Mouse (Mus musculus): Measurements from ENCODE around the gene Tpk1.

Gene Tpk1

GRCm38 (mm10) chr6:43449498-43449897, 216.6 kb downstream of the Tpk1 start:
- in situ Hi-C loops (cut with MboI, MseI): loop anchor here in 1 of 2 experiments (25.0 kb wide), 1 partner anchor 1012 kb away; the partner anchor contains the start of gene Tas2r126

- in situ Hi-C loops (cut with MboI, MseI): loop anchor here in 1 of 2 experiments (25.0 kb wide), 1 partner anchor 1009 kb away; the partner anchor contains the start of gene Tas2r126
These were observed 220.2 kb downstream of the Tpk1 start for GRCm38 (mm10) chr6:43445856-43446255.

GRCm38 (mm10) chr6:43442191-43442590, 223.9 kb downstream of the Tpk1 start:
- in situ Hi-C loops (cut with MboI, MseI): loop anchor here in 1 of 2 experiments (25.0 kb wide), 1 partner anchor 1005 kb away; the partner anchor contains the start of gene Tas2r126

DNA sequence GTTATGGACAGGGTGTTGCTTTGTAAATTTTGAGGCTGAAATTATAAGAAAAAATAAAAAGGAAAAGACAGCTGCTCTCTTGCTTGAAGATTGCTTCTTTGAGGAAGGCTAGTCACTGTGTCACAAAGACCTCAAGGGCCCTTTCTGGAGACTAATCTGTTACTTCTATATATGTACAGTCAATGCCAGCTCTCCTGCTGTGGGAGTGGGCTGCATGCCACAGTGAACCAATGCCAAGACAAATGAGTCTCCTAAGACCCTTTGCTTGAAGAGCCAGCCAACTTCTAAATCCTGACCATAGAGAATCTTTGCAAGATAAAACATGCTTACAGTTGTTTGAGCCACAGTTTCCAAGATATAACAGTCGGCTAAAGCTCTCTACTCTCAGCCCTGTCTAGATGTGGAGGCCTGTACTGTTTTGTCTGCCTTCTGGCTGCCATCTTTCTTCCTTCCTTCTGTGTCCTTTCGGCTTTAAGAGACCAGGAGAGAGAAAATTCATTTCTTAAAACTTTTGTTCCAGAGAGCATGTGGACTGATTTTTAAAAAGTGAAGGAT, 230.0 kb downstream of the Tpk1 start:
- in situ Hi-C loops (cut with MboI, MseI): loop anchor here in 1 of 2 experiments (25.0 kb wide), 1 partner anchor 999 kb away; the partner anchor contains the start of gene Tas2r126

DNA sequence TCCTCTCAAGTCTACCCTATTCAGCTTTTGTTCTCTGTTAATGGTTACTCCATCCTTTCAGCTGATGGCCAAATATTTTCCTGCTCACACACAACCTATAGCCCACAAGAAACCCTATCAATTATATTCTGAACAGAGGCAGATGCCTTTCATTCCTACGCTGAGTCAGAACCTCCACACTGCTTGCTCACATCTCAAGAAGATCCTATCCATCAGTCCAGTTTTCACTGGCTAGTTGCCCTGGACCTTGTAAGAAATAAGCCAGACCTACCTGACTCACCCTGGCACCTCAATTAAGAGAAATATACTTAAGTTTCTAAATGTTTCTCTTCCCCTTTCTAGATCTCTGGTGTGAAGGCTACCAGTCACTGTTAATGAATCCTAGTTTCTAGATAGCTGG, 231.7 kb downstream of the Tpk1 start:
- in situ Hi-C loops (cut with MboI, MseI): loop anchor here in 1 of 2 experiments (25.0 kb wide), 1 partner anchor 997 kb away; the partner anchor contains the start of gene Tas2r126

DNA sequence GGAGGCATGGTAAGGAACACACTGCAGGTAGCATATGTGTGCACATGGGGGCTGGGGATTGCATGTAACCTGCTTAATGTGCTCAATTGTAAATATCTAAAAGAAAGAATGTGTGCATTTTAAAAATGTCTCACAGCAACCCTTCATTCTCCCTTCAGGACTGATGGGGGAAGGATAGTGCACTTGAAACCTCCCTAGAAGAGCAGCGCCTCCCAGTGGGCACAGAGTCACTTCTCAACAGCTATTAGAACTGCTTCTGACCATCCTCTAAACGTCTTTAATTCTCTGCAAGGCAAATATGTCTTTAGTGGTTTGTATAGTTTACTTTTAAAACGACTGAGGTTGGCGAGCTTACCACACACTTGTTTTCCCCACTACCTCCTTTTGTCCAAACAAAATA, 241.1 kb downstream of the Tpk1 start:
- in situ Hi-C loops (cut with MboI, MseI): loop anchor here in 1 of 2 experiments (10.0 to 25.0 kb wide), 2 partner anchors 160 to 988 kb away; partner anchors contain the start of genes Arhgef5 and Tas2r126

- in situ Hi-C loops (cut with MboI, MseI): loop anchor here in 1 of 2 experiments (10.0 kb wide), 1 partner anchor 156 kb away; the partner anchor contains the start of gene Arhgef5
These were observed 245.6 kb downstream of the Tpk1 start for GRCm38 (mm10) chr6:43420358-43420979.

GRCm38 (mm10) chr6:43408949-43409348, 257.1 kb downstream of the Tpk1 start:
- in situ Hi-C loops (cut with MboI, MseI): no loop called here

DNA sequence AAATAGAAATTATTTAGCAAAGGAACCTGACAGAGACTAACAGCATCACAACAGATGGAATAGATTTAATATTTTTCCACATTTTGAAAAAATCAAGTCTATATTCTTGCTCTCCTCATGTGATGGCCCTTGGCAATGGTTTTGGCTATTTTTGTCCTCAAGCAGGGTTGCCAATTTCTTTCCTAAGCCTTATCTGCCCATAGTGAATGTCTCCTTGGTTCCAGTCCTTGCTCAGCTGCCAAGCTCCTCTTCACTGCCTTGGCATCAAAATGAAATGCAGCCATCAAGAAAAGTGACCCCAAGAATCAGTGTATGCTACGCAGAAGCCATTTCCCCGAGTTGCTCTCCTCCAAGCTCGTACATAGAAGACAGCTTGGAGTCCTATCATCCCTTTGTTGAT, 263.0 kb downstream of the Tpk1 start:
- in situ Hi-C loops (cut with MboI, MseI): no loop called here

DNA sequence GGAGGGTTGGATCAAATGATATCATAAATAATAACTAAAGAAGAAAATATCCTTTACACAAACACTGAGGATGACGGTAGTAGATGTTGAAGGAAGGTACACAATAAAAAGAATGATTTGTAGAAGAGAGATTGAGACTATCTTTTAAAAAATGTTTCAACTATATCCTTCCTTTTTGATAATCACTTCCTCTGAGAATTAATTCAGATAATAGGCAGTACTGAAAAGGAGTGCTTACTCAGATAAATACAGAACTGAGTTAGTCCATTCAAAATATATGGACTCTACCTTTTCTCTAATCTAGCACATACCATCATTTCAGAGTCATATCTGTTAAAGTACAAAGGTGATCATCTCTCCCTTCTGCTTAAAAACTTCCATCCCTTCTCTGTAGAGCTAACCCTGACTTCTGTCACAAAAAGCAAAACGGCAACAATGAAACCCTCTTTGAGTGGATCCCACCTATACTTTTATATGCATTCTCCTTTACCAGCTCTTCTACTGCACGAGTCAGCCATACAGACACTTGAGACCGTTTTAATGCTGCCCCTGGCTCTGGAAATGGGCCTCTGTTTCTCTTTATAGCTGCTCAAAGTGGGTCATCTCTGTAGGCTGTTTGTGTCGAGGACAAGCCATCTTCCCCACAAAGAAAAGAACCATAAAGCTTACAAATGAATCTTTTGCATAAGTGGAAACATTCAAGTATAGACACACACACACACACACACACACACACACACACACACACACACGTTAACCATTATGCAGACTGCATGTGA, 263.7 kb downstream of the Tpk1 start:
- in situ Hi-C loops (cut with MboI, MseI): no loop called here

DNA sequence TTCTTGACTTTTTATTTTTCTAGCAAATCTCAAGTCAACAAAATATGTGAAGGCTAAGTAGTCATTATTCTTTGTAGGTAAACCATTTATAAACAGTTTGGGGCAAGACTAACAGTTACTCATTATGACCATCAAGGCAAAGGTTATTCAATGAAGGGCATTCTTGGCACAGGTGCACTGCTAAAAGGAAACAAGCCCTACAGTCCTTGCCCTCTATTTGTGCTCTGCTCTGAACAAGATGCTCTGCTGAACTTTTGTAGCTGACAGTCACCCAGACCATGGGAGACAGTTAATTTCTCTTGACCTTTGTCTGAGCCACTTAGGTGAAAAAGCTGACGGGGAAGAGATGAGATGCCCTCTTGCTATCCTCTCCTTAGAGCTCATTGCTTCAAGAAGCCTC, 269.7 kb downstream of the Tpk1 start:
- in situ Hi-C loops (cut with MboI, MseI): loop anchor here in 1 of 2 experiments (10.0 kb wide), 1 partner anchor 658 kb away; no protein-coding TSS in a partner anchor

DNA sequence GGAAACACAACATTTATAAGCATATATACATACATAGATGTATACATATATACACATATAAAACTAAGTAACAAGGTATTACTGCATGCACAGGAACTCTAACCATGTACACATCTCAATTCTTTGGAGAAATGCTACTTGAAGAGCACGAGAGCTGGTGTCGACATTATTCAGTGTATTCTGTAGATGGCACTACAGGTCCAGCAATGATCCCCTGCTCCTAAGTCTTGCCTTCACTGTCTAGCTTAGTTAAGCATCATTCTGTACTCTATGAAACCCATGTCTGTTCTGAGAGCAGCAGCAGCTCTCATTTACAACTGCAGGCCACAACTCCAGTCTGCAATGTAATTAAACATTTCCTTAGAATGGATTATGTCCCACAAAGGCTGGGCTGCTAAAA, 270.5 kb downstream of the Tpk1 start:
- in situ Hi-C loops (cut with MboI, MseI): loop anchor here in 1 of 2 experiments (10.0 kb wide), 1 partner anchor 659 kb away; no protein-coding TSS in a partner anchor

DNA sequence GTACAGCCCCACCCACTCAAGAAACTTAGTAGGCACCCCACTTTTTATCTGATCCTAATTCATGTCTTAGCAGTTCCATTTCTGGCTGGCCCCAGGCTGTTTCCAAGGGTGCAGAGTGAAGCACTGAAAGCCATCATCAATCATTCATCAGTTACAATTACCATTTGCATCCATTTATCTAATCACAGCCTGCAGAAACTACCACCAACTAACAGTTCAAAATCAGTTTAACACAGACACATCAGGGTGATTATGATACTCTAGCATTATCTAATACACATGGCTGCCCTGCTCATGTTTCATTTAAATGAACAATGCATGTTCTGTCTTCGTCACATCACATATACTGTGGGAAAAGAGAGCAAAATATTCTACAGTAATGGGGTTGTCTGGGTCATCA, 274.7 kb downstream of the Tpk1 start:
- in situ Hi-C loops (cut with MboI, MseI): loop anchor here in 1 of 2 experiments (10.0 kb wide), 1 partner anchor 663 kb away; no protein-coding TSS in a partner anchor

DNA sequence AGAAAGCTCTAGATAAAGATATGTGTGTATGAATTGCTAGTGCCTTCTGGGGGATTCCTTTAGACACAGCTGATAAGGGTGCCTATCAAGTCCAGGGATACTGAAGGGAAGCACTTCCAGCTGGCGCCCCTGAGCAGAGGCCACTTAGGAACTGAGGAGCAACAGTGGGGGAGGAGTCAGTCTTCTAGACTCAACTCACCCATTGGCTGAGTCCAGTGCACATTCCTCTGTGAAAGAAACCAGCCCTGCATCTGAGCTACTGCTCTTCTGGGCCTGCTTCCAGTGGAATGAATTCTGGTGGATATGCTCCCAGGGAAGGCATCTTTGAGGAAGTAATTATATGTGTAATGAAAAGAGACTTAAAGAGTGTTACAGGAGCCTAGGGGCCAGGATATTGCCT, 278.8 kb downstream of the Tpk1 start:
- in situ Hi-C loops (cut with MboI, MseI): no loop called here

GRCm38 (mm10) chr6:43384841-43385240, 281.2 kb downstream of the Tpk1 start:
- in situ Hi-C loops (cut with MboI, MseI): no loop called here

DNA sequence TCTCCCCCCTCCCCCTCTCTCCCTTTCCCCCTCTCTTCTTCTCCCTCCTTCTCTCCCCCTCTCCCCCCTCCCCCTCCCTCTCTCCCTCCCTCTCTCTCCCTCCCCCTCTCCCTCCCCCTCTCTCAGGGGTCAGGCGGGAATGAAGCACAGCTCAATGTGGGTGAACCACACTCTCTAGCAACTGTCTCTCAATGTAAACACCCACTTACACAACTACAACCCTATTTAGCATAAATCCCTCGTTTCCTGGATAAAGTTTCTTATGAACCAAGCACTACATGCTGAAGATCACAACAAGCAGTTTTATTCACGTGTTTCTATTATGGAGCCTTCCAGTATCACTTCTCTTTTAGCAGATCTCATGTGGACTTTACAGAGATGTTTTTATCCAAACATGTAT, 281.8 kb downstream of the Tpk1 start:
- in situ Hi-C loops (cut with MboI, MseI): no loop called here

GRCm38 (mm10) chr6:43382750-43383149, 283.3 kb downstream of the Tpk1 start:
- in situ Hi-C loops (cut with MboI, MseI): no loop called here

DNA sequence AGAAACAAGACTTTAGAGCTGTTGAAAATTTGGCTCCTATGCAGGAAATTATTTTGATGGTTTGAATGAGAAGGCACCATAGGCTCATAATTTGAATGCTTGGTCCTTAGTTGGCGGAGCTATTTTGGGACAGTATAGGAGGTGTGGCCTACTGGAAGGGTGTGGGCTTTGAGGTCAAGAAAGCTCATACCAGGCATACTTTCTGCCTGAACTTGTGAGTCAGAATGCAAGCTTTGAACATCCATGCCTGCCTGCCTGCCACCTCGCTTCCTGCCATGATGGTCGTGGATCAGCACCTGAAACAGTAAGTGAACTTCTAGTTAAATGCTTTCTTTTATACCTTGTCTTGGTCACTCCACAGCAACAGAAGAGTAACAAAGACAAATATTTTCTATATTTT, 283.8 kb downstream of the Tpk1 start:
- in situ Hi-C loops (cut with MboI, MseI): no loop called here

- in situ Hi-C loops (cut with MboI, MseI): loop anchor here in 1 of 2 experiments (5.0 kb wide), 1 partner anchor 44 kb away; no protein-coding TSS in a partner anchor
These were observed 292.9 kb downstream of the Tpk1 start for GRCm38 (mm10) chr6:43373206-43373605.

DNA sequence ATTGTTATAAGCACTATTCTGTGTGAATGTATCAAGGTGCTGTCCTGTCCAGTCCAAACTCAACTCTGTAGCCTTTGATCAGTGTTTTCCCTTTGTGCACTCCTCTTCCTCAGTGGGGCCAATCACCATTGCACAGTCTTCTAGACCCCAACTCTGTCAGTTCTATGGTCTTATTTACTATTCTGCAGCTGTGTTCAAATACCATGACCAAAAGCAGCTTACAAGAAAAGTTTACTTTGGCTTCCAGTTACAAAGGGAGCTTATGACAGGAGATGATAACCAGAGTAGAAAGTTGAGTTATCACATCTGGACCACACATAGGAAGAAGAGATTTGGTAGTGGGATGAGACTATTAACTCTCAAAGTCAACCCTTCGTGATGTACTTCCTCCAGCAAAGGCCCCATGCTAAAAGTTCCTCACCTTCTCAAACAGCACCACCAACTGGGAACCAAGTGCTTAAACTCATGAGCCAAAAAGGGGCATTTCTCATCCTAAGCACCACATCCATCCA, 298.6 kb downstream of the Tpk1 start:
- in situ Hi-C loops (cut with MboI, MseI): loop anchor here in 1 of 2 experiments (5.0 kb wide), 1 partner anchor 45 kb away; no protein-coding TSS in a partner anchor

- in situ Hi-C loops (cut with MboI, MseI): loop anchor here in 1 of 2 experiments (5.0 kb wide), 1 partner anchor 45 kb away; no protein-coding TSS in a partner anchor
These were observed 299.1 kb downstream of the Tpk1 start for GRCm38 (mm10) chr6:43366952-43367351.

Measured in T-helper 17 cell (primary cell).